Mouse (Mus musculus) heart, postnatal 0 days (tissue): ENCODE measurements around the gene Tlcd2. TPM values are rescaled to one million over a fixed set of nuclear protein-coding genes. Genes with fewer than 3 reads are reported as not detected.

Experiments
- ATAC-seq: fragments of 200-750 bp; cut with Nextera tagmentation; 2 replicates; pipeline ENCODE4 v1.8.0; 2017; ENCODE audit warnings: low read depth, moderate number of reproducible peaks, moderate library complexity; ENCODE audit not compliant: insufficient read depth
- DNase-seq: peaks from one replicate; pipeline ENCODE4 v3.0.0-alpha.2; 2016; ENCODE audit warnings: low spot score
- H3K27ac ChIP-seq: fragments of 300-500 bp; sonication (generic); 2 replicates; pipeline ENCODE4 v1.5.1; 2014; ENCODE audit warnings: low read depth, mild to moderate bottlenecking
- H3K27me3 ChIP-seq: fragments of 300-500 bp; sonication (generic); 2 replicates; pipeline ENCODE4 v1.6.1; 2014; ENCODE audit warnings: low read length, mixed read lengths; ENCODE audit not compliant: control insufficient read depth, insufficient read depth
- H3K36me3 ChIP-seq: fragments of 300-500 bp; sonication (generic); replicated peaks from 2 replicates; pipeline ENCODE4 v1.6.1; 2014; ENCODE audit warnings: low read length, mixed read lengths; ENCODE audit not compliant: control insufficient read depth, insufficient read depth
- H3K4me1 ChIP-seq: fragments of 300-500 bp; sonication (generic); 2 replicates; pipeline ENCODE4 v1.6.1; 2014; ENCODE audit warnings: antibody characterized with exemption; ENCODE audit not compliant: control insufficient read depth, insufficient read depth
- H3K4me2 ChIP-seq: fragments of 300-500 bp; sonication (generic); 2 replicates; pipeline ENCODE4 v1.6.1; 2014; ENCODE audit warnings: low read depth, mild to moderate bottlenecking, low read length, moderate library complexity
- H3K4me3 ChIP-seq: fragments of 300-500 bp; sonication (generic); 2 replicates; pipeline ENCODE4 v1.5.1; 2014; ENCODE audit warnings: low read depth, low read length
- H3K9ac ChIP-seq: fragments of 300-500 bp; sonication (generic); replicated peaks from 2 replicates; pipeline ENCODE4 v1.6.1; 2014; ENCODE audit warnings: low read depth, low read length, mixed read lengths
- H3K9me3 ChIP-seq: fragments of 300-500 bp; sonication (generic); replicated peaks from 2 replicates; pipeline ENCODE4 v1.6.1; 2016; ENCODE audit warnings: low read length; ENCODE audit not compliant: control insufficient read depth
- CTCF ChIP-seq: IDR thresholded peaks from 2 replicates; pipeline ENCODE4 v1.5.1; 2016; ENCODE audit warnings: antibody characterized with exemption, control low read depth, low read depth
- EP300 ChIP-seq: IDR thresholded peaks from 2 replicates; pipeline ENCODE4 v1.6.1; 2016; ENCODE audit warnings: antibody characterized with exemption, low read depth
- WGBS: fragments of 180-500 bp; shearing (Covaris S2); extraction: QIAGEN DNeasy Blood & Tissue Kit; methylation state at CpG from one replicate; pipeline ENCODE4 v1.1.7; 2014; 5-methylcytosine and 5-hydroxymethylcytosine counted together
- polyA plus RNA-seq: library from polyadenylated mRNA; unstranded; fragments of >200 nt; fragmentation: Nextera tagmentation; extraction: Ambion mirVana; gene quantifications from 2 replicates; pipeline ENCODE4 v1.2.1, GENCODE M21; 2015
- total RNA-seq: library from RNA; depleted of rRNA; stranded (reverse); fragments of >200 nt; gene quantifications from 2 replicates; pipeline ENCODE4 v1.2.3, GENCODE M21; 2014; ENCODE audit warnings: low replicate concordance

Tlcd2 gene
- total and polyA plus RNA-seq, 2 experiments from 2014 or later = 16.9 to 25.3 TPM

GRCm38 (mm10) chr11:75462865-75463336, 1.4 kb downstream of the Tlcd2 start:
- H3K4me1 ChIP-seq = peaks cover 27% of the 10 kb centered on the region
- TF ChIP-seq CTCF = no peak
- peak; percentile 95 for TF ChIP-seq EP300
- peak overlapping the region; percentile 65 for H3K4me2 ChIP-seq

GRCm38 (mm10) chr11:75463624-75464023, 2.1 kb downstream of the Tlcd2 start:
- Histone ChIP-seq H3K27ac (peak overlapping the region; percentile 97), H3K4me1 (peaks cover 27% of the 10 kb centered on the region), H3K27me3 (no peaks in the 10 kb centered on the region), H3K4me3 (peak overlapping the region; percentile 87), H3K9me3 (no peaks in the 10 kb centered on the region), H3K4me2 (peak overlapping the region; percentile 65), H3K9ac (0 out of 2 replicates have a peak overlapping the region, but pooled peaks have one; percentile 8), H3K36me3 (peaks cover 27% of the 10 kb centered on the region)
- ATAC-seq (no peak), DNase-seq (no peak)
- TF ChIP-seq EP300 = no peak
- no peak for TF ChIP-seq CTCF
- WGBS = 63% methylated on average over 4 of the region's 4 CpGs

More at GRCm38 (mm10) chr11:75462865-75463336, 1.4 kb downstream of the Tlcd2 start:
- WGBS = 1% methylated on average over 9 of the region's 9 CpGs
- Histone ChIP-seq H3K9me3 (no peaks in the 10 kb centered on the region), H3K4me3 (peak overlapping the region; percentile 87), H3K27ac (peak overlapping the region; percentile 97), H3K9ac (peak overlapping the region; percentile 93), H3K36me3 (peaks cover 27% of the 10 kb centered on the region), H3K27me3 (no peaks in the 10 kb centered on the region)
- DNase-seq (peak; percentile 95), ATAC-seq (peak; percentile 59)

- H3K36me3 ChIP-seq = peaks cover 27% of the 10 kb centered on the region
- H3K27ac ChIP-seq = no peak overlapping the region
- TF ChIP-seq CTCF (no peak), EP300 (no peak)
- DNase-seq (no peak), ATAC-seq (no peak)
- 84% methylated on average over 6 of the region's 6 CpGs for WGBS
- no peaks in the 10 kb centered on the region for H3K9me3 ChIP-seq
- H3K9ac ChIP-seq = no peak overlapping the region
- H3K4me3 ChIP-seq = no peak overlapping the region
- no peak overlapping the region for H3K4me2 ChIP-seq
- H3K27me3 ChIP-seq = no peaks in the 10 kb centered on the region
- peaks cover 23% of the 10 kb centered on the region for H3K4me1 ChIP-seq
Measured at GRCm38 (mm10) chr11:75464417-75464816, 2.9 kb downstream of the Tlcd2 start.

- Histone ChIP-seq H3K27ac (no peak overlapping the region), H3K9me3 (no peaks in the 10 kb centered on the region), H3K36me3 (peaks cover 27% of the 10 kb centered on the region), H3K4me3 (no peak overlapping the region), H3K4me2 (no peak overlapping the region), H3K27me3 (no peaks in the 10 kb centered on the region), H3K9ac (no peak overlapping the region), H3K4me1 (peaks cover 16% of the 10 kb centered on the region)
- ATAC-seq (no peak), DNase-seq (no peak)
- WGBS = 80% methylated on average over 6 of the region's 6 CpGs
- TF ChIP-seq EP300 (no peak), CTCF (no peak)
Measured at GRCm38 (mm10) chr11:75465051-75465450, 3.5 kb downstream of the Tlcd2 start.

GRCm38 (mm10) chr11:75466731-75467505, 5.4 kb downstream of the Tlcd2 start:
- ATAC-seq = no peak
- Histone ChIP-seq H3K27me3 (no peaks in the 10 kb centered on the region), H3K27ac (0 out of 2 replicates have a peak overlapping the region, but pooled peaks have one; percentile 28), H3K4me1 (peaks cover 14% of the 10 kb centered on the region), H3K9ac (no peak overlapping the region), H3K36me3 (peaks cover 27% of the 10 kb centered on the region), H3K4me2 (0 out of 2 replicates have a peak overlapping the region, but pooled peaks have one; percentile 73), H3K9me3 (no peaks in the 10 kb centered on the region), H3K4me3 (no peak overlapping the region)
- TF ChIP-seq EP300 (no peak), CTCF (no peak)
- DNase-seq = peak; percentile 37
- WGBS = 97% methylated on average over 4 of the region's 4 CpGs
